Mouse (Mus musculus): ENCODE results near the gene Ldlrap1.

Gene Ldlrap1

GRCm38 (mm10) chr4:134775234-134775944 is 7.6 kb upstream of the Ldlrap1 start:
- DNase-seq = no peak

GRCm38 (mm10) chr4:134774126-134774525 is 6.3 kb upstream of the Ldlrap1 start:
- DNase-seq = no peak

DNA sequence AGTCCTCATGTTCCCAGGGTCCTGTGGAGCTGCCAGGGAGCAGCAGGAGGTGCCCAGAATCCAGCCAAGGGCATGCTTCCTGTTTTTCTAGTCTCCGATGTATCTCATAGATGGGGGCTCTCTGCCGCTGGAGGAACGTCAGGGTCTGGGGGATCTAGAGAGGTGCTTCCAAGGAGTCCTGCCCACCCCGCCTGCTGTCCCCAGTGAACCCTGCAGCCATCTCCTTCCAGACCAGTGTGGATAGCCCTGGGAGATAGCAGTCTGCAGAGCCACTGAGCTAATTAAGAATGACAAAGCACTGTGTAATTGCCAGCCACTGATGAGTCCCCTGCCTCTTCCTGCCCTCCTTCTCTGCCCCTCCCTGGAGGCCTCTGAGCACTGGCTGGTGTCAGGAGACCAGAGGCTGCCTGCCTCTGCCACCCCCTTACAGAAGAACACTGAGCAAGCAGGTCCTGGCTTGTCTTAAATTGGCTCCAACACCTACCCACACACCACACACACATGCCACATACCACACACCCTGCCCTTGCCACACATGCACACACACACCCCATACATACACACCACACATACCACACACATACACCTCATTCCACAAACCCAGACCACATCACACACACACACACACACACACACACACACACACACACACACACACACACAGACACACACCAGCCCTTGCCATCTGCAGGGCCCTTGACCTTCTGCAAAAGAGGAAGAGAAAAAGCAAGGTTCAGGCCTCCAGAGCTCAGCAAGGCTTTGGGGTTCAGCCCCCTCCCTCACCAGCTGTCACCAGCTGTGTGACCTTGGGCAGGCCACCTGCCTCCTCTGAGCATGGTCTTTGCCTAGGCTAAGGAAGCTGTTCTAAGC is 5.2 kb upstream of the Ldlrap1 start:
- peak; percentile 41 for DNase-seq

DNA sequence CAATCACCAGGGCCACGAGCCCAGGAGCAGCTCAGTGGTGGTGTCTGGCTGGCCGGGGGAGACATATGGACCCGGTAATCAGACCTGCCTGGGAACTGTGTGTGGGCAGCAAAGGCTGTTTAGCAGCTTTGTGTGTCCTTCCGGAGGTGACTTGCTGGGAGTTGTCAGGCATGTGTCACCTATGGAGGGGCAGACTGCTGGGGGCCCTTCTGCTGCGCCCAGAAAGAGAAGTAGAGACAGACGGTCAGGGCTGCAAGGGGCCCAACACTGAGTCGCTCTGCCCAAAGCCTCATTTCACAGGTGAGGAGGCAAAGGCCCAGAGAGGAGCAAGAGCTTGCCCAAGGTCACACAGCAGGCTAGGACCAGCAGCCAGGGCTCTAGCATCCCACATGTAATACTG is 2.1 kb upstream of the Ldlrap1 start:
- DNase-seq = peak; percentile 78

GRCm38 (mm10) chr4:134769081-134769811 is 1.4 kb upstream of the Ldlrap1 start:
- DNase-seq = peak; percentile 48

GRCm38 (mm10) chr4:134768226-134768888 is 533 bp upstream of the Ldlrap1 start:
- DNase-seq = peak; percentile 69

DNA sequence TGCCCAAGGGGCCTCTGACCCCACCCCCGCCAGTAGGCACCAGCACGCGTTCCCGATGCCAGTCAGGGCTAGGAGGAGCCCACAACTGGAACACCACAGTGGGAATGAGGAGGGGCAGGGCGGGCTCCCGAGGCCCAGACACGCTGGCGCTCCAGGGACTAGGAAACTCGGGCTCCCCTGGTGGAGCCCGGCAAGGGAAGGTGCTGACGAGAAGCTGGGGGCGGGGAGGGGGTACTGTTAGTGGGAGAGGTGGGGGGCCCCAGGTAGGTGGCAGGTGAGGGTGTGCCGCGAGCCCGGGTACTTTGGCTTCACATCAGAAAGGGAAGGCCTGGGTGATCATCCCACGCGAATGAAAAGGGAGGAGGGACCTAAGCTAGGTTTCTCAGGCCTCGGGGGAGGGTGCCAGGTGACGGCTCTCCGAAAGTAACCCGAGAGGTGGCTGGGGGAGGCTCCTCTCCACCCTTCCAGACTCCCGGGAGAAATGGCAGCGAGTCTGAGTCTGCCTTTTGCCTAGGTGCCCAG is 859 bp downstream of the Ldlrap1 start:
- DNase-seq = peak; percentile 59

DNA sequence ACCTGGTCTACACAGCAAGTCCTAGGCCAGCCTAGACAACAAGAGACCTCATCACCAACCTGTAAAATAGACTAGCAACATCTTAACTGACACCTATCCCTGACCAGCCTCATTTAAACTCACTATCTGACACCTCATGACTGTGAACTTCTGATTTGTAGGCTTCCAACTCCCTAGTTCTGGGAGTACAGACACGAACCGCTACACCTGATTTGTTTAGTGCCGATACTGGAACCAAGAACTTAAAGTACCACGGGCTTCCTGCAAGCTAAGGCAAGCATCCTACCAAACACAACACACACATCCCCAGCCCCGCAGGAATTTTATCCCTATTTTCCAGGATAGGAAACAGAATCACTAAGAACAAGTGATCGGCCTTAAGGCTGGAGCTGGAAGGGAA is 1.5 kb downstream of the Ldlrap1 start:
- no peak for DNase-seq

DNA sequence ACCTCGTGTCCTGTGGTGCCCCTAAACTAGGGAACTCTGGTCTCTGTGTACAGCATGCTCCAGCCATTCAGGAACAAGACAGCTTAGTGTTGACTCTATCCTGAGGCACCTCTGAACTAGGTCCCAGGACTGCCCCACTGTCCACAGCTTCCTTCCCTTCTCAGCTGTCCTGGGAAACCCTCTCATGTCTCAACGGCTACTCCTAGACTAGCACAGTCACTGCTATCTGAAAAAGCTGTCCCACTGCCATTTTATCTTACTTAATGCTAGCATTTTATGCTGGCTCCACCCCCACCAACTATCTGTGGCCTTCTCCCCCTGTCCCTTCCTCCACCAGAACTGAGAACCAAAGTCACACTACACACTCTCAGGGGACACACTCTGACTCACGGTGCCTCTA is 3.5 kb downstream of the Ldlrap1 start:
- DNase-seq = no peak

- DNase-seq = no peak
Observed at GRCm38 (mm10) chr4:134762360-134762759, 5.5 kb downstream of the Ldlrap1 start.

DNA sequence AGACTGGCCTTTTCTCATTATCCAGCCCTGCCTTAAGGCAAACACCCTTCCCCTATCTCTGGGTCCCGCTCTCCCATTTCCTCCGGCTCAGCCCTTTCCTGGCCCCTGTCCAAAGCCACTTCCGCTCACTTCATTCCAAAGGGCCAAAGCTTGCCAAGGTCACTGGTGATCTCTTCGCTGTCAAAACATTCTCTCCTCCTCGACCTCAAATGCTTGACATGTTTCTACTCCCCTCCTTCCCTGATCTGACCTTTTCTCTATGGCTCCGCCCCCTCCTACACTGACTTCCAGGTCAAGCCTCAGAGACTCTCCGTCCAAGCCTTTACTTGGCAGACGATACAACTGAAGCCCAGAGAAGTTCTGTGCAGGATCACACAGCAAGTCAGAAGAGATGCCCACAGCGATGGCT is 7.0 kb downstream of the Ldlrap1 start:
- DNase-seq = no peak

GRCm38 (mm10) chr4:134760281-134760680 is 7.5 kb downstream of the Ldlrap1 start:
- DNase-seq = no peak

- no peak for DNase-seq
Observed at GRCm38 (mm10) chr4:134759564-134759963, 8.3 kb downstream of the Ldlrap1 start.

- DNase-seq = no peak
Observed at GRCm38 (mm10) chr4:134758922-134759321, 8.9 kb downstream of the Ldlrap1 start.

- DNase-seq = no peak
Observed at GRCm38 (mm10) chr4:134758367-134758766, 9.5 kb downstream of the Ldlrap1 start.

GRCm38 (mm10) chr4:134756953-134757352 is 10.9 kb downstream of the Ldlrap1 start:
- DNase-seq = no peak

DNA sequence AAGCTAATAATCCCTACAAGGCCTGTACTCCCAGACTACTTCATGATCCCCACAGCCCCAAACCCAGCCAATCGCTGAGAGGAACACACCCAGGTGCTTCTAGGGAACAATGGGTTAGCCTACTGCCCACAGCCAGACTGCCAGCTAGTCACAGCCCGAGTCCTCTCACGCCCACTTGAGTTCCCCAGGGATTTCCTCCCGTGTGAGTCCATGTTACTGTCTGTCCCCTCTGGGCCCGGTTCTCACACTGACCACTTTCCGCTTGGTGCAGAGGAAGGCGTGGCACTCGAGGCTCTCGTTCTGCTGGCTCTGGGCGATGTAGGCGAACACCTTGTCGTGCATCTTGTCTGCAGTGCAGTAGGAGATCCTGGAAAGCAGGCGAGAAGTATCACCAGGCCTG is 12.9 kb downstream of the Ldlrap1 start:
- DNase-seq = no peak

- DNase-seq = no peak
Observed at GRCm38 (mm10) chr4:134754371-134754770, 13.5 kb downstream of the Ldlrap1 start.

DNA sequence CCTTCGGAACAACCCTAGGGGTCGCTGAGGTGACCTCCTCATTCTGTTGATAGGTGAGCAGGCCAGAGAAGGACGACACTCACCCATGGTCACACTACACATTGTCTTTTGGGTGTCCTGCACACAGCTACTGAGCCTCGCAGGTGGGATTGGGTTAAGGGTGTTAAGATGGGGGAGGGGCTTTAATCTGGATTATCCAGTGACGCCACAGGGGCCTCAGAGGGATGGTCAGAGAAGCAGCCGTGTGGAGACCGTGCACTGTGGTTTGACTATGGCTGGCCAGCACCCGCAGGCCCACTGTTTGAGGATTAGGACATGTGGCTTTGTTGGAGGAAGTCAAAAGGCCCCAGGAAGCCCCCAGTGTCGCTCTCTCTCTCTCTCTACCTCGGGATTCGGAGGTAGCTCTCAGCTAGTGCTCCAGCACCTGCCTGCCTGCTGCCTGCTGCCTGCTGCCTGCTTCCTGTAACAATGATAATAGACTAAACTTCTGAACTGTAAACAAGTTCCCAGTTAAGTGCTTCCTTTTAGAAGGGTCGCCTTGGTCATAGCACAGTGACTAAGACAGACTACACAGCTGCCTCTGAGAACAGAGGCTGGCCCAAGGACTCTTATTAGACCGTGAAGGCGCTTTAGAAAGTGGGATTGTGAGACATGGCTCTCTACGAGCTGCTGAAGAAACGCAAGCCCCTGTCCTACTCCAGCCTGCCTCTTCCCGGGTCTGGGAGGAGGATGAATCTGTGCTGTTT is 14.1 kb downstream of the Ldlrap1 start:
- DNase-seq = no peak

GRCm38 (mm10) chr4:134752911-134753426 is 14.9 kb downstream of the Ldlrap1 start:
- DNase-seq = no peak

- no peak for DNase-seq
Observed at GRCm38 (mm10) chr4:134751682-134752380, 16.0 kb downstream of the Ldlrap1 start.

All from cerebellum, adult 8-10 months (tissue).